Mouse (Mus musculus): Measurements from ENCODE around the gene Chaf1a. TPM values are rescaled to one million over a fixed set of nuclear protein-coding genes. Genes with fewer than 3 reads are reported as not detected.

Gene Chaf1a
- polyA plus RNA-seq, 1 experiment = 16.9 TPM

GRCm38 (mm10) chr17:56024931-56025330 is 15.3 kb upstream of the Chaf1a start:
- Histone ChIP-seq H3K36me3 (ENCODE audit: control insufficient read depth, insufficient read depth, low read length) (no peaks in the 10 kb centered on the region; the same call in 1 of the 2 replicates), H3K4me1 (replicated peaks; ENCODE audit: control insufficient read depth, insufficient read depth, low read length) (peaks cover 63% of the 10 kb centered on the region), H3K4me3 (ENCODE audit: control insufficient read depth, insufficient read depth, low read length) (no peak overlapping the region), H3K27ac (ENCODE audit: control insufficient read depth, insufficient read depth, low read length) (no peak overlapping the region), H3K27me3 (ENCODE audit: control insufficient read depth, insufficient read depth, low read length) (no peaks in the 10 kb centered on the region)
- DNase-seq = no peak
- WGBS = 80% methylated on average over 5 of the region's 5 CpGs
- no peak for TF ChIP-seq POLR2A (IDR thresholded peaks at IDR 0.05; ENCODE audit: control insufficient read depth, extremely low read depth, insufficient read depth, low read length, poor library complexity)
- no peak for TF ChIP-seq CTCF (IDR thresholded peaks at IDR 0.05; ENCODE audit: borderline replicate concordance, control insufficient read depth, extremely low read depth, insufficient read depth, low read length, poor library complexity)

- no peak overlapping the region for H3K4me3 ChIP-seq (ENCODE audit: control insufficient read depth, insufficient read depth, low read length)
- peaks cover 60% of the 10 kb centered on the region for H3K4me1 ChIP-seq (replicated peaks; ENCODE audit: control insufficient read depth, insufficient read depth, low read length)
- no peaks in the 10 kb centered on the region for H3K27me3 ChIP-seq (ENCODE audit: control insufficient read depth, insufficient read depth, low read length)
- no peak for DNase-seq
- WGBS = 100% methylated on average over 1 of the region's 1 CpGs
- no peak overlapping the region for H3K27ac ChIP-seq (ENCODE audit: control insufficient read depth, insufficient read depth, low read length)
- no peaks in the 10 kb centered on the region for H3K36me3 ChIP-seq (ENCODE audit: control insufficient read depth, insufficient read depth, low read length)
- no peak for TF ChIP-seq POLR2A (IDR thresholded peaks at IDR 0.05; ENCODE audit: control insufficient read depth, extremely low read depth, insufficient read depth, low read length, poor library complexity)
- no peak for TF ChIP-seq CTCF (IDR thresholded peaks at IDR 0.05; ENCODE audit: borderline replicate concordance, control insufficient read depth, extremely low read depth, insufficient read depth, low read length, poor library complexity)
Measured at GRCm38 (mm10) chr17:56026303-56026702, 13.9 kb upstream of the Chaf1a start.

- Histone ChIP-seq H3K36me3 (ENCODE audit: control insufficient read depth, insufficient read depth, low read length) (no peaks in the 10 kb centered on the region), H3K27me3 (ENCODE audit: control insufficient read depth, insufficient read depth, low read length) (no peaks in the 10 kb centered on the region), H3K4me1 (replicated peaks; ENCODE audit: control insufficient read depth, insufficient read depth, low read length) (peaks cover 59% of the 10 kb centered on the region), H3K4me3 (ENCODE audit: control insufficient read depth, insufficient read depth, low read length) (no peak overlapping the region), H3K27ac (ENCODE audit: control insufficient read depth, insufficient read depth, low read length) (no peak overlapping the region)
- no peak for DNase-seq
- 77% methylated on average over 1 of the region's 1 CpGs for WGBS
- TF ChIP-seq CTCF (IDR thresholded peaks at IDR 0.05; ENCODE audit: borderline replicate concordance, control insufficient read depth, extremely low read depth, insufficient read depth, low read length, poor library complexity) (no peak), POLR2A (IDR thresholded peaks at IDR 0.05; ENCODE audit: control insufficient read depth, extremely low read depth, insufficient read depth, low read length, poor library complexity) (no peak)
Measured at GRCm38 (mm10) chr17:56026881-56027280, 13.4 kb upstream of the Chaf1a start.

DNA sequence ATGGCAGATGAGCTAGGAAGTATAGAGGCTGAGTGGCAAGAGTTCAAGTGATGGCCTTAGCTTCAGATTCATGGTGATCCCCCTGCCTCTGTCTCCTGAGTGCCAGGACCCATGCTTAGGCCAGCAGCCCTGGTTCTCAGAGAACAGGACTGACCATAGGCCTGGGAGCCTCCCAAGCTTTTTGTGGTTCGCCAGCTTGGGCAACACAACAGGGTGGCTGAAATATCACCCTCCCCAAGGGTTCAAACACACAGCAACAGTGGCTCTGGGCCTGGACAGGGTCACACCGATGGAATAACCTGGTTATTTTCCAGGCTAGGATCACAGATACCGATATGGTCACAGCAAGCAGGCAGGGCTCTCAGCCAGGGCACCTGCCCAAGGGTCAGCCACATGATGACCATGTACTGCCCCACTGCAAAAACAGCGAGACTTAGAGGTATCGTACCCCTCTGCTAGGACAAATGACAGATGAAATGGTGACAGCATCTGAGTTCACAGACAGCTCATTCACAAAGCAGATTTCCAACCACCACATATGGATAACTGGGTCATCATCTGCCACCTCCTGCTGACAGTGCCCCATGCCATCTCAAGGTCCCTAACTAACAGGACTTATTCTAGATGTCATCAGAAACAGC is 12.3 kb upstream of the Chaf1a start:
- H3K27me3 ChIP-seq (ENCODE audit: control insufficient read depth, insufficient read depth, low read length) = no peaks in the 10 kb centered on the region
- no peak for TF ChIP-seq CTCF (IDR thresholded peaks at IDR 0.05; ENCODE audit: borderline replicate concordance, control insufficient read depth, extremely low read depth, insufficient read depth, low read length, poor library complexity)
- TF ChIP-seq POLR2A (IDR thresholded peaks at IDR 0.05; ENCODE audit: control insufficient read depth, extremely low read depth, insufficient read depth, low read length, poor library complexity) = no peak
- DNase-seq = no peak
- H3K27ac ChIP-seq (ENCODE audit: control insufficient read depth, insufficient read depth, low read length) = no peak overlapping the region
- WGBS = 97% methylated on average over 5 of the region's 5 CpGs
- H3K4me3 ChIP-seq (ENCODE audit: control insufficient read depth, insufficient read depth, low read length) = no peak overlapping the region
- H3K36me3 ChIP-seq (ENCODE audit: control insufficient read depth, insufficient read depth, low read length) = no peaks in the 10 kb centered on the region
- H3K4me1 ChIP-seq (replicated peaks; ENCODE audit: control insufficient read depth, insufficient read depth, low read length) = peaks cover 58% of the 10 kb centered on the region

DNA sequence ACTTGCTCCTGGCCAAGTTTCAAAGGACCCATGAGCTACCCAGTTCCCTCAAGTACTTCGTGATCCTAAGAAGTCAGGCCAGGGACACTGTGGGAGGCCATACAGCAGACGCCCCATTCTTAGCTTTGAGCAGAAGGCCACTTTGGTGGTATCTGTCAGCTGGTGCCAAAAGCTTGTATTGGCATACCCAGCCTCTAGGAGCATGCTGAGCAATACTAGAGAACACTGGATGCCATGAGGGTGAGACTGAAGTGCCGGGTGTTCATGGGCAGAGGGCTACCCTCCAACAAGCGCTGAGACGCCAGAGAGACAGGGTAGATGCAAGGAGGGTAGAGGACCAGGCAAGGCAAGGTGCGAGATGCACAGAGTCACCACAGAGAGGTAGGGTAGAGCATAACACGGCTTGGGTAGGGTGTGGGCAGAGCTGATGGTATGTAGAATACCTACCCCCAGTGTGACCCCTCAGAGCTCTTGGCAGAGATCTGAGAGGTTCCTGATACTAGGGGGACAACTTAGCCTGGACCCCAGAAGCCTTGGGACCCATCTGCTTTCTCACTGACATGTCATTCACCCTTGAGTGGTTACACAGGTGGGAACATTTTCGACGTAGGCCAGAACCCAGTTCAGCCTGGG is 9.9 kb upstream of the Chaf1a start:
- no peak for DNase-seq
- Histone ChIP-seq H3K4me3 (ENCODE audit: control insufficient read depth, insufficient read depth, low read length) (no peak overlapping the region), H3K27ac (ENCODE audit: control insufficient read depth, insufficient read depth, low read length) (peak overlapping the region; percentile 5; the same call in 1 of the 2 replicates), H3K36me3 (ENCODE audit: control insufficient read depth, insufficient read depth, low read length) (no peaks in the 10 kb centered on the region), H3K27me3 (ENCODE audit: control insufficient read depth, insufficient read depth, low read length) (no peaks in the 10 kb centered on the region), H3K4me1 (replicated peaks; ENCODE audit: control insufficient read depth, insufficient read depth, low read length) (peaks cover 58% of the 10 kb centered on the region)
- 68% methylated on average over 9 of the region's 9 CpGs for WGBS
- TF ChIP-seq CTCF (IDR thresholded peaks at IDR 0.05; ENCODE audit: borderline replicate concordance, control insufficient read depth, extremely low read depth, insufficient read depth, low read length, poor library complexity) (no peak), POLR2A (IDR thresholded peaks at IDR 0.05; ENCODE audit: control insufficient read depth, extremely low read depth, insufficient read depth, low read length, poor library complexity) (no peak)

DNA sequence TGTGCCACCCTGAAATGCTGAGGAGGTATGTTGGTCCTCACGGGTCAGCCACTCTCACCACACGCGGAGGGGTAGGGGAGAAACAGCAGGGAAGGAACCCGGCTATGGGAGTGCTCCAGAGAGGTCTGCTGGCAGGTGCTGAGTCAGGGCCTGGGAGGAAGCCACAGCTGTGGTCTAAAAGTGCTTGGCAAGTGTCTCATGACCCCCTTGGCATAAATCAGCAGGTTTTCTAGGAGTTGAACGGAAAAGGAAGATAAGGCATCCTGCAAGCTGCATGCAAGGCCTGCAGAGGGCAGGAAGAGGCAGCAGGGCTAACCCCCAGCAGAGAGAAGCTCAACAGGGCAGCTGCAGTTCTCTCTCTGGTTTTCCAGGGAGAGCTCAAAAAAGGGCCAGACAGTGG is 9.3 kb upstream of the Chaf1a start:
- DNase-seq = peak; percentile 46
- Histone ChIP-seq H3K36me3 (ENCODE audit: control insufficient read depth, insufficient read depth, low read length) (no peaks in the 10 kb centered on the region), H3K27me3 (ENCODE audit: control insufficient read depth, insufficient read depth, low read length) (no peaks in the 10 kb centered on the region), H3K4me3 (ENCODE audit: control insufficient read depth, insufficient read depth, low read length) (no peak overlapping the region), H3K4me1 (replicated peaks; ENCODE audit: control insufficient read depth, insufficient read depth, low read length) (peaks cover 59% of the 10 kb centered on the region), H3K27ac (ENCODE audit: control insufficient read depth, insufficient read depth, low read length) (peak overlapping the region; percentile 5; the same call in 1 of the 2 replicates)
- WGBS = 13% methylated on average over 5 of the region's 5 CpGs
- peak; percentile 20; the same call in 1 of the 2 replicates for TF ChIP-seq CTCF (IDR thresholded peaks at IDR 0.05; ENCODE audit: borderline replicate concordance, control insufficient read depth, extremely low read depth, insufficient read depth, low read length, poor library complexity)
- TF ChIP-seq POLR2A (IDR thresholded peaks at IDR 0.05; ENCODE audit: control insufficient read depth, extremely low read depth, insufficient read depth, low read length, poor library complexity) = no peak

All from thymus, adult 2 months (tissue).